Mouse (Mus musculus) retina, postnatal 7 days (tissue): Measurements from ENCODE around the gene Cherp.
A peak's percentile ranks its signal among the peaks of the same experiment; 100 is the strongest.

Experiments
- DNase-seq: peaks from one replicate; pipeline ENCODE4 v3.0.0-alpha.2; 2012; ENCODE audit warnings: low read depth, low spot score

Cherp gene

DNA sequence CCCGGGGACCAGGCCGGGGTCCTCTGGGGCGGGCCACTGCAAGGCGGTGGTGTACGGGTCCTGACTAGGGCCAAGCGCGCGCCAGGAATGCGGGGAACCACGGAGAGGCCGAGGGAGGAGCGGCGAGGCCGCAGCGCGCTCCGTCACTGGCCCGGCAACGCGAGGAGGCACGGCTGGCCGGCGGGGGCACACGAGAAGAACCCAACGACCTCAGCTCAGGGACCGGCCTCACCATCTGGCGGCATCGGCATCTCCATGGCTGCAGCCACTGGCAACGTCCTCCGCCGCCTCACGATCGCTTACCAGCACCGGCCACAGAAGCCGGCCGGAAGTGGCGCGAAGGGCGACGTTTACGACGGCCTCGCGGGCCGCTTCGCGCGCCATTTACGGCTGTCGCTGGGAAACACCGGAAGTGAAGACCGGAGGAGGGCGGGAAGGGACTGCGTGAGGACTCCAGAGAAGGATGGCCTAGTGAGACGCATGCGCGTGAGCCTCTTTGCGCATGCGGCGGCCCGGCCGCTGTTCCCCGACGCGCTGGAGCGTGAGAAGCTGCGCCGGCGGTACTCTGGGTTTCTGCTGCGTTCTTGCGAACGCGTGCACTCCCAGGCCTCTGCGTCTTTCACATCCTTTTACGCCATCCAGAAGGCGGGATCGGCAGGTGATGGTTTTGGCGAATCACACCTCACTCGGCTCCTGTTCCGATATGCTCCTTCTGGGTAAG, at the start of gene Cherp:
TSS of gene Cherp (minus strand) at position 401 of the 721 bp plus-strand sequence.
- peak; percentile 96 for DNase-seq

DNA sequence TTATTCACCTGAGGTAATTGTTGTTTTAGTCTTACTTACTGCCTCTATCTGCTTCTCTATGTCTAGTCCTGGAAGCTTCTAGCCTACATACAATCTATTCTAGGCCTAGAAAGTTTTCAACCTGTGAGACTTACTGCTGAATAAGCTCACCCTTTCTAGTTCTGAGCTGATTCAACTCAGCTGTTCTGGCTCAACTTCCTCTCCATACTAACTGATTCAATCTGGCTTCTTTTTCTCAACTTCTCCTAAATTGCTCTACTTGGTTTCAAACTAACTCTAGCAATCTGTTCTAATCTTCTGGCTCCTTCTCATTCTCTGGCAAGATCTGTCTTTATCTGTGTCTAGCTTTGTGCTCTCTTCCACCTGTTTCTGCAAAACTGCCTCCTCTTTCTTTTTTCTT, 46.9 kb upstream of the Cherp start:
- DNase-seq, result no peak

DNA sequence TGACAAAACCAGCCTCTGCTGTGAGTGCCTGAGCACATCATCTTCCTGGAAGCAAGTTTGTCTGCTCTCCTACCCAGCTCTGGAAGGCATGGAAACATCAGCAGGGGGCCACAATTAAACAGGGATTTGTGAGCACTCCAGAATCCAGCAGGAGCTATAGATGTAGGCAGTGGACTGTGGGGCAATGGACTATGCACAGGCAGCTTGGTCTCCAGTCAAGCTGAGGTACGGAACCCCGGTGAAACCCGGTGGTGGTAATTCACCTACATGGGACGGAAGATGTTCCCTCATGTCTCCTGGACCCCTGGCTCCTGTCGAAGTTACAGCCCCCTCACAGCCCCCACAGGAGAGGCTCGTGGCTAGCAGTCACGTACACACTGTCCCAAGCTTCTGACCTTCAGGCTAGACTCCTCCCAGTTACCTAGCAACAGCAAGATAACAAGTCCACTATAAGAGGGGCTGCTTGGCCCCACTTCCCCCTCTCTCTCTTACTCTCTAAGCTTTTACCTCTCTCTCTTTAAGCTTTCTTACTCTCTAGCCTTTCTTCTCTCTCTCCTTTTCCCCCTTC, 42.5 kb upstream of the Cherp start:
- DNase-seq, result no peak

DNA sequence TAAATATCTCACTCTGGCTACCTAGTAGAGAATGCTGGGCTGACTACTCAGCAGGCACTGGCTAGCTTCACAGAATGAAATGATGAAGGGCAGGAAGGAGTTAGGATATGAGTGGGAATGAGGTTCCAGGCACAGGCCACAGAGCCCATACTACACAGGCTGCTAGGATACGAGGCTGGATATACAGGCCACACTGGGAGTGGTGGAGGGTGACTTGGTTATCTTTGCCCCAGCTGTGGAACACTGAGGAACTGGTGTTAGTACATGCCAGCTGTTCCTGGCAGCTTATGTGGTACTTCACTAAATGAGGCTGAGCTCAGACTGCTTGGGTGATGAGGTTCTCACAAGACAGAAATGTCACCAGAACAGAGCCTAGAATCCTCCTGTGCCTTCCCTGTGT, 38.1 kb upstream of the Cherp start:
- no peak for DNase-seq

DNA sequence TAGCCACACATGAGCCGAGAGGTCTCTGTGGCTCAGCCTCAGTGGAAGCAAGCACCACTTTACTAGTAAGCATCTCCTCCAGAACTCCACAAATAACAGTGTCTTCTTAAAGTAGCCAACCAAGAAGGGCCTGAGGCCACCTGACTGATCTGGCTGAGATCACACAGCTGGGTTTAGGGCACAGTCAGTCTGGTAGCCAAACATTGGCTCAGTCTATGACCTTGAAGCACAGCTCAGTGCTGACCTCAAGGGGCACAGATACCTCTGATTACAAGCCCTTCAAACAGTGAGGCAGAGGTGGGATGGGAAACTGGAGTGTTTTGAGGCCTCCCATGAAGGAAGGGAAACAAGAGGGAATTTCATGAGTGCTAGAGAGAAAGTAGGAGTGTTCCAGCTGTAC, 37.6 kb upstream of the Cherp start:
- no peak for DNase-seq

DNA sequence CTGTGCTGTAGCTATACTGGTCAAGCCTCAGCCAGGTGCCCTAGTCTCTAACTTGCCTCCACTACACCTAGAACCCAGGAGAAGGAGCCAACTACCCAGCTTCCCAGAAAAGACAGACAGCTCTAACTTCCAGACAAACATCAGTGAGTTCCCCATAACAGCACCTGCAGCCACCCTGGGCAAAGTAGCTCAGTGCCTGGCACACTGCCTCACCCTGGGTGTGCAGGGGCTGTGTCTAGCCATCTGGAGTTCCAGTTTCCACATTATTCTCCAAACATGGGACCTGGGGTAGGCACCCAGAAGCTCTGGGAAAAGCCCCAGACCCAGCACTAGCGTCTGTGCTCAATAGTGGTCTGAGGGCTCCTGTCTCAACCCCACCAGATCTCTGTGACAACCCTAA, 32.5 kb upstream of the Cherp start:
- no peak for DNase-seq

DNA sequence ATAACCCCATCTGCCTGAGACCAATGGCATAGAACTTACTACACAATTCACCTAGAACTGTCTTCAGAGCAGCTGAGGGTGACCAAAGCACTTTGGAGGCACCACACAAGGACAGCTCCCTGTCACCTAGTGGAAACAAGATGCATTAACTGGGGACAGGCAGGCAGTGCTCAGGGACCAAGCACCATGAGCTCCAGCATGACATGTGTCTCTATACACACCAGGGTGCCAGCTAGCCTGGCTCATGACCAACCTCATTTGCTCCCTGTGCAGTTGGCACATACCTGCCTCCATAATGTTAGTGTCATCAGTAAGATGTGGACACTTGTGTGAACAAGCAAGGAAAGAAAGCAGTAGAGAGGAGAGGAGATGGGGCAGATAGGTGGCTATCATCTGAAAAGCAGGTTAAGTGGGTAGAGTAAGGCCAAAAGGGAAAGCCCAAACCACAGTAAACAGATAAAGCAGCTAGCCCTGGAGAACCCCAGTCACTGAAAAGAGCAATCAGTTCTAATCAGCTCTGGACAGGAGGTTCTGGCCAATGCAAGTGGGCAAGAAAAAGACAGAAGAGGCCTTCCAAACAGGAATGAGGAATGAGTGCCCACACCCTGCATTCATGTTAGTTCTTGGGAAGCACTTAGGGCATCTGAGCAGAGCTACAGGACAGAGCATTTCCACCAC, 29.8 kb upstream of the Cherp start:
- no peak for DNase-seq

DNA sequence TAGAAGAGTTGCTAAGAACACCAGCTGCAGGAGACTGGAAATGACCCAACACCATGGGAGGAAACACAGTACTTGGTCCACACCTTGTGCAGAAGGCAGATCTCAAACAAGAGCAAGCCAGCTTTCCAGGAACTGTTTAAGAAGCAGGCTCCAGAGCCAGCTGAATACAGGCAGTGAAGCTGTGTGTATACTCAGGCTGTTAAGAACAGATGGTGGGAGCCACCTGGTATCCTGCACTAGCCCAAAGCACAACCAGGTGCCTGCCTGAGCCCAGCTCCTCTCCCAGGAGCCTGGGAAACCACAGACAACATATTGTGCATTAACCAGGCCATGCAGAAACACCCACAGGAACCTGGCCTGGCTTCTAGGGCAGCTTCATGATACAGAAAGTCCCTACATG, 29.1 kb upstream of the Cherp start:
- DNase-seq, result no peak

DNA sequence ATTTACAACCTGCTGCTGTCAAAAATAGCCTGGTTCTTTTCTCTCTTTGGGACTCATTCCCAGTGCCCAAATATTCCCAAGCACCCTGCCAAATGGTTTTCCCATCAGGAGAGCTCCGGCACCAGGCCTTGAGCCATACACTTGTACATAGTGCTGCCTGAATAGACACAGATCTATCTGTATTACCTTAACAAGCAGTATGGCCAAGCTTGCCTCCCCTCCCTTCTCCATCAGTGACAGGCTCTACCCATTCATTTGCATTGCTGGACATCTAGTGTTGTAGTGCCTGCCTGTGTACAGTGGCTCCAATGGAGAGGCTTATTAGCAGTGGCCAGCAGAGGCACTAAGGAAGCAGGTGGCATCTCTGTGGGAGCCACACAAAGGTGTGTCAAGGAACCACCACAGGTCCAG, 25.5 kb upstream of the Cherp start:
- no peak for DNase-seq

DNA sequence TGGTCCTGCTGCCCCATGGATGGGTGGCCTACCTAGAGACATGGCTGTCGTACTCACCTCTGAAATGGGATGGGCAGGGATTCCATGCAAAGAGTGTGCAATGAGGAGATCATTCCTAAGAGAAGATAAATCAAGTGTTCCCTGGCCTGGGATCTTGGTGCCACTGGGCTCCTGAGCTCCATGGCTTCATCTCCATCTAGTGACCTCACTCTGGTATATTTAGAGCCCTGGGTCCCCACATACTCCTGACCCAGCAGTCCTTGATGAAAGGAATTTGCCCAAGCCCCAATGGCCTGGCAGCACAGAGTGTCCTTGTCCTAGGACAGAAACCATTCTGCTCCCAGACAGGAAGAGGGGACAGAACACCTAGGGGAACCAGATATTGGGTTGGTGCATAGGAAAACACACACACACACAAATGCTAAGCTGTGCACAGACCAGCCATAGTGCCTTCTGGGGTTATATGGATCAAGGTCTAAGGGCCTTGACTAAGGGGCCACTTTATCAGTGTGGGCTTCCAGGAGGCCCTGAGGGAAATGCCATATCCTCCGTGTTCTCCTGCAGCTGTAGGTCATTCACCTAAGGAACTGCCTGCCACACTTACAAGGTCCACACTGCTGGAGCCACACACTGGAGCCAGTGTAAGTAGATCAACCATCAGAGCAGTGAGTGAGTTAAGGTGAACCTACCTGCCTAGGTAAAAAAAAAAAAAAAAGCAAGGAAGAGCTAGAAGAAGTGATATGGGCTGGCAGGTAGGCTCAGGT, 24.7 kb upstream of the Cherp start:
- no peak for DNase-seq

DNA sequence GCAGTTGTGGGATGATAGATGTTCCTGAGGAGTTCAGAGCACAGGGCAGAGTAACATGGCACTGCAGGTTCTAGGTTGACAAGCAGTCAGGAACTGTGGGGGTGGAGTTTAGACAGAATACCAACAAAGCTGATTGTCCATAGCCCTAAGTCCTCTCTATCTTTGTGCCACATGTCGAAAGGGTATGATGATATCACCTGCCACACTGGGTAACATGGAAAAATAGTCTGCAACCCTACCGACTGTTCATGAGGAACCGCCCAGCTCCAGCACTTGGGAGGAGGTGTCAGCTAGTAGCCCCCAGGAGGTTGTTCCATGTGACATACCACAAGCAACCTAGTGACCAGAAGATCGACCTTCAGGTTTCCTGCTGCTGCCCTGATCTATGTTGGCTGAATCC, 23.5 kb upstream of the Cherp start:
- DNase-seq, result no peak

DNA sequence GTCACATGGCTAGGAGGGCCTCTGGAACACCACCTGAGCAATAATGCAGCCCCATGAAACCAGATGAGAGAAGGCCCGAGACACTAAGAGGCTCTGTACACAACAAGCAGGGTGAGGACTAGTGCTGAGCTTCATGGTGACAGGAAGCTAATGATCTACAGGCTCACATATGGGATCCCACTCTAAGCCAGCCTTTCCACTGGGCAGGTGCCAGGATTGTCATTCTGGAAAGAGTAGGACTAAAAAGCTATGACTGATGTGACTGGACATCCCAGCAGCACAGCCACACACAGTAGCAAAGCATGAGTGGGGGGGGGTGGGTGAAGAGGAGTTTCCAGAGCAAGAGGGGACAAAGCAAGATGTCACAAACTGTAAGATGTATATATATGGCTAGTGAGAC, 22.9 kb upstream of the Cherp start:
- DNase-seq, result no peak

DNA sequence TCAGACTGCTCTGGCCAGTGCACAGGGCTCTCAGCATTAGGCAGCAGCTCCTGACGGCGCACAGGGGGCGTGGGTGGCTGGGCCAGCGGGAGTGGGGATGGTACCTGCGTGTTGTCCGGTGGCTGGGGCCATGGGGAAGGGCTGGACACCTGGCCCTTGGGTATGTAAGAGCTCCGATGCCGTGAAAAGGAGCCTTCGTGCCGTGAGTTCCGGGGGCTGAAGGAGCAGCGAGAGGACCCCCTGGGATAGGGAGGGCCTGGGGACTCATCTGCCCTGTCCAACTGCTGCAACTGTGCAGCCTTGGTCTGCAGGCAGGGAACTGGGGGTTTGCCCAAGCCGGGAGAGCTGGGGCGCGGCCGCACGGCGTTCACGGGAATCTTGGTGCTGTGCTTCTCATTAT, 21.2 kb upstream of the Cherp start:
- DNase-seq, result no peak

DNA sequence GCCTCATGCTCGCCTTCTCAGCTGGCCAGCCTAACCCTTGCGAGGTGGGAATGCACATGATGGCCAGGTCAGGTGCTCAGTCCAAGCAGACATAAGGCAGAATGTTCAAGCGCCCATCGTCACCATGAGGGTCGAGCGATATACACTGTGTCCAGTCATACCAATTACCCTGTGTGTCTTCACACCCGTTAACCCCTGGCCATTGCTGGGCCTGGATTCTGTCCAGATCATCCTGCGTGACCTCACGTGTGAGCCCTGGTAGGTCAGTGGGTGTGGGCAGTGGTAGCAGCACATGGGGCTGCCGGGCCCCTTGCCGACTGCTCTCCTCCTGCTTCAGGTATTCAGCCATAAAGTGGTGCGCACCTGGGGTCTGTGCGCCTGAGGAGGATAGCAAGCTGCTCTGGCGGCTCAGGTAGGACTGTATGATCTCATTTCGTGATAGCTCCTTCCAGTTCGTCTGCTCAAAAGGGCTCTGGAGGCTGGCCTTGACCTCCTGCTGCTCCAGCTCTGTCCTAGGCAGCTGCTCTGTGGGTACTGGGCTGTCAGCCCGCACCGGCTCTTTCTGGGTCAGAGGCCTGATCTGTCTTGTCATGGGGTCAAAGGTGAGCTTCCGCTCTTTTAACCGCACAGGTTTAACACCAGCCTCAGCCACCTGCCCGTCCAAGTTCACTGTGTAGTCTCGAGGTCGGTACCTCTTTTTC, 20.5 kb upstream of the Cherp start:
- DNase-seq, result no peak

DNA sequence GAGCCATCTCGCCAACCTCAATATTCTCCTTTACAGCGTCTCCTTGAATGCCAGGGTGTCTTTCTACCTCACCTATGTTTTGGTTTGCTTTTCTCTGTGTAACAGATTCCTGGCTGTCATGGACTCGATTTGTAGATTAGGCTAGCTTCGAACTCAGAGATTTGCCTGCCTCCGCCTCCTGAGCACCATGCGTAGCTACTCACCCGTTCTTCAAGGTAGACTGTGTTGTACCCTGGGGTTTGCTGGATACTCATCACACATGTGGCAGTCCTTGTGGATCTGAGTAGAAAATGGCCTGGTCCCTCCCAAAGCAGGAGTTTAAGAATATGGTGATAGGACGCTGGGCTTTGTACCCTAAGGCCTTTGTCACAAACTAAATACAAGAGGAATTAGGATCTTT, 18.4 kb upstream of the Cherp start:
- no peak for DNase-seq

DNA sequence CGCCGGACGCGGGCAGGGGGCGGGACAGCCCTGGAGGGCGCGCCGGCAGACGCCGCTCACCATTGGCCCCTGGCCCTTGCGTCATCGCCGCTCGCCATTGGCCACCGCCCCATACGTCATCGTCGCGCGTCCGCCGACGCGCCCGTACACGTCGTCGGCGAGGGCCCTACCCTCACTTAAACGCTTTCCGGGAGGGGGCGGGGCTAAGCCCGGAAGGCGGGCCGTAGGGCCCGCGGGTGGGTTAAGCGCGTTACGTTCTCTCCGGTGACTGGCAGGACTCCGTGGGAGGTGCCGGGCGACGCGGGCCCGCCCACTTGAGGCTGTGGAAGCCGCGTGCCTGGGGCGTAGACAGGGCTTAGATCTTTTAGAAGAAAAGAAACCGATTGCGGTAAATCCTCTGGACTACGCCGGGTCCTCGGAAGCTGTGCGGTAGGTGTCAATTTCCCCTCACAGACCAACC, 17.6 kb upstream of the Cherp start:
- peak; percentile 99 for DNase-seq

DNA sequence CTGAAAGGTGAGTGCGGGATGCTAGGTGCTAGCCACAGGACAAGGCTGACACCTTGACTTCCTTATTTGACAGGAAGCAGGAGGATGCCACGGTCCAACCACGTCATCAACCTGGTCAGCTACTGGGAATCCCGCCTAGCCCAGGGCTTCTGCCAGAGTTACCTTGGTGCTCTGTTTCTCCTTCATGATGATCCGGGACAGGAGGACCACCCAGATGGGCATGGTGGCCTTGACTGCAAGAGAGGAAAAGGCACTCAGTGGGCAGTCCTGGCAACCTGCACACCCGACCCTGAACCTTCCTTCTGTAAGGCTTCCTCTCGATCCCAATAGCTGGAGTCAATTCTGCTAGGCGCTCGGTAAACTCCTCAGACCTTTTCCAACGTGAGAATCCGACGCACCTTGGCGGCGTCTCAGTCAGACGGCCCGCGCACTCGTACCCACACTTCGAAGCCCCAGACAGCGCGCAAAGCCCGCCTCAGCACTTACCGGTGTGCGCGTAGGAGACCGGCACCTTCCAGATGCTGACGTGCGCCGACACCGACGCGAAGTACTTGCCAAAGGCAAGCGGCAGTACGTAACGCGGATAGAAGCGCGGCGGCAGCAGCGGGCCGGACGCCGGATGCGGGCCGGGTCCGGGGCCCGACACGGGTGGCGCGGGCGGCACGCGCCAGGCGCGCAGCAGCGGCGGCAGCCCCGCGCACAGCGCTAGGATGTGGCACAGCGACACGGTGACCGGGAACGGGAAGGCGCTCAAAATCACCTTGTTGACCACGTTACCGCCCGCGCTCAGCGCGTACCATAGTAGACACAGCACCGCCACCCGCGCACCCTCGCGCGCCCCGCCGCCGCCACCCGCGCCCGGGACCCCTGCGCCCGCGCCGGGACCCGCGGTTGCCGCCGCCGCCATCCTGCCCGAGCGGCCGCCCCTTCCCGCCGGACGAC, 16.9 kb upstream of the Cherp start, which contains the start of gene Slc35e1:
TSS of gene Slc35e1 (minus strand) at position 935 of the 942 bp plus-strand sequence.
- no peak for DNase-seq

DNA sequence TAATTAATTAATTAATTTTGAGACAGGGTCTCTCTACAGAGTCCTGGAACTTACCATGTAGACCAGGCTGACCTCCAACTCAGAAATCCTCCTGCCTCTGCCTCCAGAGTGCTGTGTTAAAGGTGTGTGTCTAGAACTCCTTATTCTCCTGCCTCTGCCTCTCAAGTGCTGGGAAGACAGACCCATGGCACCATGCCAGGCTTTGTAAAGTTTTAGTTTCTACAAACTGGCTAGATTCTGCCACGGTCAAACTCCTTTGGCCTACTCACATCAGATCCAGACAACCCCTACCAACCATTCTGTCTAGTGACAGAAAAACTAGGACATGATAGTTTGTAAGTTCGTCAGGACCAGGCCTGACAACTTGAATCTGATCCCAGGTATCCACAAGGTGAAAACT, 16.0 kb upstream of the Cherp start:
- DNase-seq, result no peak

DNA sequence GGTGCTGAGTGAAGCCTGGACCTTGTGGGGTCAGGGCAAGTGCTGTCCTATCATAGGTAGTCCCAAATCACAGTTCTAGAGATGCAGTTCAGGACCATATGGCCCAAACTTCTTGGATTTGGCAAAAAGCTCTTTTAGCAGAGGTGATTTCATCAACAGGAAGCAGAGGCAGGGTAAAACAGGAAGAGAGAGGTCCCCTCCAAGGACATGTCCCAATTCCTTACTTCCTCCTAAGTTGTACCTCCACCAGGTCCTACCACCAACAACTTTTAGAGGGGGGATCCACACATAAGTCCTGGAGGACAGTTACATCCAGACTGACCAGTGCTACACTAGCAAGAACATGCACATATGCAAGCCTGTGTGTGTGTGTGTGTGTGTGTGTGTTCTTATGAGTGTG, 12.0 kb upstream of the Cherp start:
- DNase-seq, result no peak

DNA sequence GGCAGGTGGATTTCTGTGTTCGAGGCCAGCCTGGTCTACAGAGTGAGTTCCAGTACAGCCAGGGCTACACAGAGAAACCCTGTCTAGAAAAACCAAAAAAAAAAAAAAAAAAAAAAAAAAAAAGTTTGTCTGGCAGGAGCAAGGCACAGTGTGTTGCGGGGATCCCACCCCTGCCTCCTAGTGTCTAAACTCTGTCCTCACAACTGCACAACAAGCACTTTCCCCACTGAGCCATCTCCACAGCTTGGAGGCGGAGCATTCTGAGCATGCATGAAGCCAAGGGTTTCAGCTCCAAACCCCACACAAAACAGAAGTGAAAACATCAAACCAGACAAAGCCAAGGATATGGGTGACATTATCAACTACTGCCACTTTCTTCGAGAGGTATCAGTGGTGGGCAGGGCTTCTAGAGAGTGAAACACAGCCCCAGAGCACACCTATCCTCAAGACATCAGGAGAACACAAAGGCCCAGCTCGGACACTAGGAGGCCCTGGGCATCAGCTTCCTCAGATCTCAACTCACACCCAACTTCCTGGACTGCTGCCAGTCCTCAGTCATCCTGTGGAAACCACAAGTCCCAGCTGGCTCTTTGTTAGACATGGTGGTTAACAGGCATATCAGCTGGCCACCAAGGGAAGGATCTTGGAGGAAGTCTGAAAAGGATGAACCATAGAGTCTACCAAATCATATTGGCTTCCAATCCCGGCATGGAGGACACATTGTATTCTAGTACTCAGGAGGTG, 10.6 kb upstream of the Cherp start:
- no peak for DNase-seq
